Mouse (Mus musculus): ENCODE measurements around the gene Olfr460. TPM values are rescaled to one million over a fixed set of nuclear protein-coding genes. Genes with fewer than 3 reads are reported as not detected.

Olfr460 gene
- polyA plus RNA-seq, 1 experiment from 2014 or later = not detected

DNA sequence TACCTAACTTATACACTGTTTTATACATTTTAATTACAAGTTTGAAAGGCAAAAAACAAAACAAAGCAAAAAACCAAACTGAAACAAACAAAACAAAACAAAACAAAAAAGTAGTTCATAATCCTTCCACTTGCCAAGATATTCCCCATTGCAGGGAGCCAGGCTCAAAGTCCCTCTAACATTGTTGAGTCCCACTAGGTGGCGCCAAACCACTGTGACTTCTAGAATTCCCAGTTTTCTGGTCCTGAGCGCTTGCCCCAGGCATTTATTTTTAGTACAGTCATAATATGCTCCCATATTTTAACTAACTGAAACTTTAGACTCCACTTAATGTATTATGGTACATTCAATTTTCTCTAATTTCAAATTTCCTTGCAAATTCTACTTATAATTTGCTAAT lies 48.7 kb downstream of the Olfr460 start:
- Histone ChIP-seq H3K4me2 (ENCODE audit: low read length) (no peak overlapping the region), H3K4me3 (replicated peaks; ENCODE audit: low read depth, low read length) (no peak overlapping the region), H3K9me3 (replicated peaks; ENCODE audit: low read length) (no peaks in the 10 kb centered on the region), H3K27me3 (ENCODE audit: insufficient read depth, low read length) (no peaks in the 10 kb centered on the region), H3K4me1 (replicated peaks; ENCODE audit: insufficient read depth, low read length) (no peaks in the 10 kb centered on the region), H3K27ac (no peak overlapping the region), H3K36me3 (ENCODE audit: insufficient read depth, low read length) (no peaks in the 10 kb centered on the region), H3K9ac (ENCODE audit: low read depth, low read length) (no peak overlapping the region)
- DNase-seq (ENCODE audit: low spot score) (peak; percentile 86), ATAC-seq (replicated peaks; ENCODE audit: low FRiP score, low read depth) (0 out of 2 replicates have a peak, but pooled peaks have one; percentile 65)
- peak; percentile 86 for TF ChIP-seq CTCF (IDR thresholded peaks at IDR 0.05; ENCODE audit: low read depth)
- WGBS = 8% methylated on average over 2 of the region's 2 CpGs

Other genes with a start within 250 kb of the Olfr460 start
- gene Agk, start 244.3 kb upstream of the Olfr460 start, polyA plus RNA-seq (2015; fragmentation: Nextera tagmentation; extraction: Ambion mirVana) = 32.0 and 36.4 TPM in 2 replicates
- gene E330009J07Rik, start 133.4 kb upstream of the Olfr460 start, polyA plus RNA-seq (2015; fragmentation: Nextera tagmentation; extraction: Ambion mirVana) = 6.9 TPM in 2 replicates
- 0.04 TPM in 1 of 2 replicates, not detected in the other for gene Wee2, start 130.4 kb upstream of the Olfr460 start, polyA plus RNA-seq (2015; fragmentation: Nextera tagmentation; extraction: Ambion mirVana)
- 184 and 196 TPM in 2 replicates for gene Ssbp1, start 98.1 kb upstream of the Olfr460 start, polyA plus RNA-seq (2015; fragmentation: Nextera tagmentation; extraction: Ambion mirVana)
- gene Tas2r137, start 78.3 kb upstream of the Olfr460 start, polyA plus RNA-seq (2015; fragmentation: Nextera tagmentation; extraction: Ambion mirVana) = not detected in 2 replicates
- not detected in 2 replicates for gene Tas2r108, start 76.0 kb upstream of the Olfr460 start, polyA plus RNA-seq (2015; fragmentation: Nextera tagmentation; extraction: Ambion mirVana)
- not detected in 2 replicates for gene Prss37, start 50.0 kb upstream of the Olfr460 start, polyA plus RNA-seq (2015; fragmentation: Nextera tagmentation; extraction: Ambion mirVana)
- 0.03 and 0.12 TPM in 2 replicates for gene Olfr461, start 14.4 kb upstream of the Olfr460 start, polyA plus RNA-seq (2015; fragmentation: Nextera tagmentation; extraction: Ambion mirVana)
- gene Clec5a, start 16.3 kb downstream of the Olfr460 start, polyA plus RNA-seq (2015; fragmentation: Nextera tagmentation; extraction: Ambion mirVana) = 0.42 and 0.84 TPM in 2 replicates
- gene Tas2r138, start 43.8 kb downstream of the Olfr460 start, polyA plus RNA-seq (2015; fragmentation: Nextera tagmentation; extraction: Ambion mirVana) = not detected in 2 replicates
- gene Mgam, start 59.3 kb downstream of the Olfr460 start, polyA plus RNA-seq (2015; fragmentation: Nextera tagmentation; extraction: Ambion mirVana) = 2.3 and 3.3 TPM in 2 replicates

All from kidney, postnatal 0 days (tissue).